Mouse (Mus musculus): ENCODE measurements around the gene Hmcn2.

Gene Hmcn2

DNA sequence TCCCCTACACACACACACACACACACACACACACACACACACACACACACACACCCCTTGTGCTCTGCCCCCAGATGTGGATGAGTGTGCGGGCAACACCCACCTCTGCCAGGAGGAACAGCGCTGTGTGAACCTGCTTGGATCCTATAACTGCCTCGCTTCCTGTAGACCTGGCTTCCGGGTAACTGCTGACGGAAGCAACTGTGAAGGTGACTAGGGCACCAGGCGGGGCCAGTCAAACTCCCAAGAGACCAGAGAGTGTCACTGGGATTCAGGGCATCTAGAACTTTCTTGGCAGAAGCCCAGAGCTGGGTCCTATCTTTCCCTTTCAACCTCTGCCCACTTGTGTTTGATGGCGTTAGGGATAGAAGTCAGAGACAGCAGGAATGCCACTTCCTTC is 141.2 kb downstream of the Hmcn2 start:
- DNase-seq (ENCODE audit: low spot score in 2 of 2) = no peak

DNA sequence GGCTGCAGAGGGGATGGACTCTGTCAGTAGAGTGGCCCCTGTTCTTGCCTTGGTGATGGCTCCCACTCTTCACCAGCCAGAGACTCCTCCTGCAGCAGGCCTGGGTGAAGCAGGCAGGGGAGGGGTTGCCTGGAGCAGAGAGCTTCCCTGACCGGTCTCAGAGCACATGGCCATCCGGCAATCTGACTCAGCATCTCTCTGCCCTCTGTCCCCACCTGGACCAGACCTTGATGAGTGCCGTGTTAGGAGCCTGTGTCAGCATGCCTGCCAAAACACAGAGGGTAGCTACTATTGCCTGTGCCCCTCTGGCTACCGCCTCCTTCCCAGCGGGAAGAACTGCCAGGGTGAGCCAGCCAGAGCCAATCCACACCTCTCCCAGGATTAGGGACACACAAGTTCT is 144.2 kb downstream of the Hmcn2 start:
- no peak for DNase-seq (ENCODE audit: low spot score in 2 of 2)

DNA sequence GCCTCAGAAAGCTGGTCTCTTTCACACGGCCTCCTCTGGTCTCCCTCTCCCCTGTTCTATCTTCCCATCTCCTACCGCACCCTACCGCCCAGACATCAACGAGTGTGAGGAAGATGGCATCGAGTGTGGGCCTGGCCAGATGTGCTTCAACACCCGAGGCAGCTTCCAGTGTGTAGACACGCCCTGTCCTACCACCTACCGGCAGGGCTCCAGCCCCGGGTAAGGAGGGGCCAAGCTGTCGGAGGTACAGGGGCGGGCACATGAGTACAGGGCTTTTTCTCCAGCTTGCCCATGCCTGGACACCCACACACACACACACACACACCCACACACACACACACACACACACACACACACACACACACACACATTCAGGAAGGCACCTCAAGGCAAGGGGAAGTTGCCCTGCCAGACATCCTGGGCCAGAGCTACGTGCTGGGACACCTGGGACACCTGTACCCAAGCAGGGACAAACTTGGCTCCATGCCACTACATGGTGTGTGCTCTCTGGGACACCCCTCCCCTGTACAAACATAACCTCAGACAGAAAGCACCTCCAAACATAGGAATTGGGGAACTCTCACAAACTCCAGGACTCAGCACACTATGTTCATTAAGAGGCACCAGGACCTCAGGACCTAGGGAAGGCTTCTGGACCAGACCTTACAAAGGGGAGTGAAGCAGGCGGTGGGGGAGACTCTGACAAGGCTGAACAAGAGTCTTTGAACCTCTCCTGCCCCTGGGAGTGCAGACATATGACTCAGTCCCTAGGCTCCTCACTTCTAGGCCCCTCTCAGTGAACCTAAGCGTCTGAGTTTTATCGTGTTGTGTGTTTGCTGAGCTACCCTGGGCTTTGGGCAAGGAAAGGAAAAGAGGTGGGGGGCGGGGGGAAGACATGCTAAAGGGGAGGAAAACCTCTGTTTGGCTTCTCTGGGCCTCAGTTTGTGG is 145.0 kb downstream of the Hmcn2 start:
- no peak for DNase-seq (ENCODE audit: low spot score in 2 of 2)

GRCm38 (mm10) chr2:31460025-31460571 is 145.9 kb downstream of the Hmcn2 start:
- DNase-seq (ENCODE audit: low spot score in 2 of 2) = no peak

GRCm38 (mm10) chr2:31460920-31461319 is 146.7 kb downstream of the Hmcn2 start:
- no peak for DNase-seq (ENCODE audit: low spot score in 2 of 2)

GRCm38 (mm10) chr2:31462051-31462450 is 147.8 kb downstream of the Hmcn2 start:
- DNase-seq (ENCODE audit: low spot score in 2 of 2) = no peak

DNA sequence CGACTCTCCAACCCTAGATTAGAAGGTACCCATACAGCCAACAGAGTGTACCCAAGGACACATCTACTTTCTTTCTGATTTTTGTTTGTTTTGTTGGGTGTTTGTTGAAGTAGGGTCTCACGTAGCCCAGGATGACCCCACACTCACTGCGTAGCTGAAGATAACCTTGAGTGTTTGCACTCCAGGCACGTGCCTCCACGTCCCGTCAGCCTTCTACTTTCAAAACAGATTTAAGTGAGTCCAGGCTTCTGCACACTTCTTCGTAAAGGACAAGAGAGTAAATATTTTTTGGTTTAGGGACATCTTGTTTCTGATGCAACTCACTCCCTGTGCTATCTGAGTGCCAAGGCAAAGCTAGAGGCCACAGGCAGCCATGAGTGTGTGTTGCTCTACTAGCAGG is 149.0 kb downstream of the Hmcn2 start:
- no peak for DNase-seq (ENCODE audit: low spot score in 2 of 2)

DNA sequence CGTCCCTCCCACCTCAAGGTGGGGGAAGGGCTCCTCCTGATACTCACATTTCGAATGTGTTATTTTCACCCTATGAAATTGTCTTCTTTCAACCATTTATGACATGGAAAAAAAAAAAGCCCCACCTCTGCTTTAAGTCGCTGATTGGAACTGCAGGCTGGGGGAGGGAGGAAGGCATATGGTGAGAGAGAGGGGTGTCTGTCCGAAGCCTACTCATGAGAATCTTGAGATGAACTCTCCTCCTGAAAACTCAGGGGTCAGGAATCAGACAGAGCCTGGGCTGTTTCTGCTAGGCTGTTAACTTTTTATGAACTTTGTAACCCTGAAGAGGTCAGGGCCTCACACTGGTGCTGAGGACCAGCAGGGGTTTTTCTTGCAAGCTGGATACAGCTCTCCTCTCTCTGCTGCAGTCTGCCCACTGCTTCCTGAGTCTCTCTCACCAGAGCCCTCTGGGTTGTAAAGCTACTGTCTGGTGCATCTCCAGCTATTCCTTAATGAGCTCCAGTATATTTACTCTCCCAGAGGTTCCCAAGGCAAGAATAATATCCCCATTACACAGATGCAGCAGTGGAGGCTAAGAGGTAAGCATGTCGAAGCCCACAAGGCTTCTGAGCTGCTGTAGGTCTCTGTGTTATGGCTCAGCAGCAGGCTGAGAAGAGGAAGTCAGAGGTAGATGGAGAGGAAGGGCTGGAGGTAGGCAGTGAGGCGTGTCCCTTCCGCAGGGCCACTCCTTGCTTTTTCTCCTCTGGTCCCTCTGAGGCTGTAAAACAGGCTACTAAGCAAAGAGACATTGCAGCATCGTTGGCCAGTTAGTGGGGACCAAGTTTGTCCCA is 149.7 kb downstream of the Hmcn2 start:
- DNase-seq (ENCODE audit: low spot score in 2 of 2) = no peak

GRCm38 (mm10) chr2:31464529-31464910 is 150.3 kb downstream of the Hmcn2 start:
- no peak for DNase-seq (ENCODE audit: low spot score in 2 of 2)

DNA sequence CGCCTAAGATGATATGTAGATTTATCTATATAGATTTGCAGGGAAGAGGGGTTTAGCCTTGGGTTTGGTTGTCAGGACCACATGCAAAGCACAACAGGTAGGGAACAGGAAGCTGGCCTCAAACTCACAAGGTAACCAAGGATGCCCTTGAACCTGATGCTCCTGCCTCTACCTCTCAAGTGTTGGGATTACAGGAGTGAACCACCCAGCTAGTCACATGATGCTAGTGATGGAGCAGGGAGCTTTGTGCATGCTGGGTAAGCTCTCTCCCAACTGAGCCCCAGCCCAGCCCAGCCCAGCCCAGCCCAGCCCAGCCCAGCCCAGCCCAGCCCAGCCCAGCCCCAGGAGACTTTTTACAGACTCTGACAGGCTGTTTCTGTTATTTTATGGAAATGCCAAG is 153.2 kb downstream of the Hmcn2 start:
- no peak for DNase-seq (ENCODE audit: low spot score in 2 of 2)

- no peak for DNase-seq (ENCODE audit: low spot score in 2 of 2)
These were observed 154.6 kb downstream of the Hmcn2 start for GRCm38 (mm10) chr2:31468857-31469256.

DNA sequence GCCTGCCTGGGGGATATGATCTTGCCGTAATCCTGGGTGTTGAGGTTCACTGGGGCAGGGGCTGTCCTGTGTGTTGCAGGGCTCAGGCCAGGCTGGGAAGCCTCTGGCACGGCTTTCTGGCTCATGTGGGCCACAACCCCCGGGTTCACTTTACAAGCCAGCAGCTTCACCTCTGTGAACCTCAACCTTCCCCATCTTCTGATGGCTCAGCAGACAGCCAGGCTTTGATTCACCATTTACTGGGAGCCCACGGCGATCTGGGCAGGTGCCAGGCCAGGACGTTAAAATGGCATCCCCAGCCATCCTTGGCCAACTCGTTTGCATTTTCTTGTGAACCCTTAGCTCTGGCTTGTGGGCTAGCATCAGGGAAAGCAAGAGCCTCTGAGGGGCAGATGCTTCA is 155.3 kb downstream of the Hmcn2 start:
- DNase-seq (ENCODE audit: low spot score in 2 of 2) = no peak

DNA sequence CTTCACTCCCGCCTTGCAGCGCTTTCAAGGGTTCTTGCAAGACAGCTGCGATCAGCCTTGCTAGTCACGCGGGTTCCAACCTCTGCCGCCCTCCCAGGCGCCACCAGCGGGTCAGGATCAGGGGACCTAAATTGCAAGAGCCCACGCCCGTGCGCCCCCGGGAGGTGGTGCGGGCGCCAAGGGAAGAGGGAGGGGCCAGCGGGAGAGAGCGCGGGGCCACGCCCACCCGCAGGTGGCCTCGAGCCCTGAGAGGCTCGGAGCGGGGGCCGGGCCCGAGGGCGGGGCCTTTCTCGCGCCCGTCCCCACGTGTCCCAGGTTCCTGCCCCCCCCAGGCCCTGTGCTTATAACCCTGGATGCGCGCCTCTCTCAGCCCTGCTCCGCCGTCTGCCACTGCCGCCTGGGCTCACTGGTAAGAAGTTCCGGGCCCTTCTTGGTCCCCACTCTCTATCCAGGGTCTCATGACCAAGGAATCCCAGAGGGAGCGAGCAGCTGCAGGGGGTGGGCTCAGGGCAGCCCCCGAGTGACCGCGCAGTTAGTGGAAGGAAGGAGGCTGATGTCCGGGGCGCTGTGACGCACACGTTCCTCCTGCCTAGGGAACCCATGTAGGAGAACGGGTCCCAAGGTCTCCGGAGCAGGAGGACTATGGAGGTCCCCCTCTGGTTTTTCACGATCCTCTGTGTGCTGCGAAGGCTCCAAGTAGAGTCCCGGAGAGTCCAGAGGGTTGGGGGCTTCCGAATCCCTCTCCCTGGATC is 155.9 kb downstream of the Hmcn2 start, which contains the start of gene Ass1:
Gene Ass1, plus strand, starts transcription at position 277 of the 752 bp plus-strand sequence.
- DNase-seq (ENCODE audit: low spot score in 2 of 2) = peak; percentile 31 to 46

GRCm38 (mm10) chr2:31470683-31471385 is 156.6 kb downstream of the Hmcn2 start:
- no peak for DNase-seq (ENCODE audit: low spot score in 2 of 2)

GRCm38 (mm10) chr2:31471611-31472010 is 157.4 kb downstream of the Hmcn2 start:
- no peak for DNase-seq (ENCODE audit: low spot score in 2 of 2)

- DNase-seq (ENCODE audit: low spot score in 2 of 2) = no peak
These were observed 158.3 kb downstream of the Hmcn2 start for GRCm38 (mm10) chr2:31472406-31473065.

- no peak for DNase-seq (ENCODE audit: low spot score in 2 of 2)
These were observed 159.7 kb downstream of the Hmcn2 start for GRCm38 (mm10) chr2:31473941-31474340.

GRCm38 (mm10) chr2:31474686-31475085 is 160.5 kb downstream of the Hmcn2 start:
- DNase-seq (ENCODE audit: low spot score in 2 of 2) = no peak

DNA sequence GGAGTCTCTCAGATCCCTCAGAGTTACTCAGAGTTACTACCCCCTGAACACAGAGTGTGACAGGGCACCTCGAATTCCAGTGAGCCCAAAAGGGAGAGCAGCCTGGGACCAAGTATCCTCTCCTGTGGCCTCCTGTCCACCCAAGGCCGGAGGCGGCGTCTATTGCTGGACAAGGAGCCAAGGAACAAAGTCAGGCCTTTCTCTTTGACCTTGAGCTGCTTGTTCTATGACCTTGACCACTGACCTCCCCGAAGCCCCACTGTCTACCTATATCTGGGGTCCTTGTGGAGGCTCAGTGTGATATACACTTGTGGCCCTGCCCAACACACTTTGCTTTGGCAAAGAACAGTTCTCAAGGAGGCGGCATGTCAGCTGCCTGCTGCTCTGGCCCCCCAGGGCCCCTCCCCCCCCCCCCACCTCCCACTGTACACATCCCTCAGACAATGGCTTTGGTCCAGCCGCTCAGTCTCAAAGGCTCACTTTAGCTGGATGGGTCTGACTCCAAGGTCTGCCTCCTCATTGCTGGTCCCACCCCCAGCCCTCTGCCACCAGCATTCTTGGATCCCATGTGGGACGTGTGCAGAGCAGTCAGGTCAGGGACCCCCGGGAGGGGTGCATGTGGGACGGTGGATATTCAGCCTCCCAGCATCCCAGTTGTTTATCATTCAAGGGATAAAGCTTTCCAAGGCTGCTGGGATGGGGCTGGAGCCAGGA is 162.0 kb downstream of the Hmcn2 start:
- no peak for DNase-seq (ENCODE audit: low spot score in 2 of 2)
